Mouse (Mus musculus): ENCODE data around the gene Cat. TPM values are rescaled to one million over a fixed set of nuclear protein-coding genes. Genes with fewer than 3 reads are reported as not detected.

Cat gene
- polyA plus RNA-seq, 1 experiment from 2014 or later, result 96.6 TPM

- peaks cover 2 to 4% of the 10 kb centered on the region in 2 experiments; a peak in 2 of 4 replicates for H3K4me1 ChIP-seq (ENCODE audit: control insufficient read depth in 2 of 2, insufficient read depth in 2 of 2, low read length in 2 of 2)
- H3K27ac ChIP-seq (replicated peaks in 1 of 2; ENCODE audit: control insufficient read depth in 1 of 2, insufficient read depth in 1 of 2, low read depth in 2 of 2, low read length in 2 of 2), result no peak overlapping the region
- ATAC-seq (ENCODE audit: insufficient number of reproducible peaks, insufficient read depth, low FRiP score, low read depth), result no peak
- 88% methylated on average over 8 of the region's 8 CpGs for WGBS
- H3K4me2 ChIP-seq (ENCODE audit: low read length), result no peak overlapping the region
- peaks cover 28% of the 10 kb centered on the region for H3K36me3 ChIP-seq (ENCODE audit: control insufficient read depth, insufficient read depth, low read length)
- no peak overlapping the region for H3K4me3 ChIP-seq (ENCODE audit: control insufficient read depth in 1 of 2, insufficient read depth in 1 of 2, low read depth in 1 of 2, low read length in 2 of 2)
- no peaks in the 10 kb centered on the region for H3K27me3 ChIP-seq (ENCODE audit: control insufficient read depth, insufficient read depth, low read length)
- no peak overlapping the region for H3K9ac ChIP-seq (ENCODE audit: low read length)
- no peaks in the 10 kb centered on the region for H3K9me3 ChIP-seq (ENCODE audit: control insufficient read depth, low read length)
Measured at GRCm38 (mm10) chr2:103450267-103450666, 34.7 kb downstream of the Cat start.

- Histone ChIP-seq H3K36me3 (ENCODE audit: control insufficient read depth, insufficient read depth, low read length) (peaks cover 23% of the 10 kb centered on the region), H3K4me3 (ENCODE audit: control insufficient read depth in 1 of 2, insufficient read depth in 1 of 2, low read depth in 1 of 2, low read length in 2 of 2) (no peak overlapping the region), H3K27ac (replicated peaks in 1 of 2; ENCODE audit: control insufficient read depth in 1 of 2, insufficient read depth in 1 of 2, low read depth in 2 of 2, low read length in 2 of 2) (no peak overlapping the region), H3K9ac (ENCODE audit: low read length) (no peak overlapping the region), H3K27me3 (ENCODE audit: control insufficient read depth, insufficient read depth, low read length) (no peaks in the 10 kb centered on the region), H3K4me2 (ENCODE audit: low read length) (no peak overlapping the region), H3K9me3 (ENCODE audit: control insufficient read depth, low read length) (no peaks in the 10 kb centered on the region), H3K4me1 (ENCODE audit: control insufficient read depth in 2 of 2, insufficient read depth in 2 of 2, low read length in 2 of 2) (peaks cover 2 to 4% of the 10 kb centered on the region in 2 experiments; a peak in 2 of 4 replicates)
- WGBS, result 70% methylated on average over 7 of the region's 7 CpGs
- ATAC-seq (ENCODE audit: insufficient number of reproducible peaks, insufficient read depth, low FRiP score, low read depth), result no peak
Measured at GRCm38 (mm10) chr2:103449813-103450212, 35.1 kb downstream of the Cat start.

GRCm38 (mm10) chr2:103448947-103449560 lies 35.9 kb downstream of the Cat start:
- WGBS, result 37% methylated on average over 14 of the region's 14 CpGs
- peaks cover 2 to 4% of the 10 kb centered on the region in 2 experiments; a peak in 2 of 4 replicates for H3K4me1 ChIP-seq (ENCODE audit: control insufficient read depth in 2 of 2, insufficient read depth in 2 of 2, low read length in 2 of 2)
- no peak overlapping the region for H3K4me3 ChIP-seq (ENCODE audit: control insufficient read depth in 1 of 2, insufficient read depth in 1 of 2, low read depth in 1 of 2, low read length in 2 of 2)
- no peaks in the 10 kb centered on the region for H3K27me3 ChIP-seq (ENCODE audit: control insufficient read depth, insufficient read depth, low read length)
- ATAC-seq (ENCODE audit: insufficient number of reproducible peaks, insufficient read depth, low FRiP score, low read depth), result no peak
- no peak overlapping the region for H3K9ac ChIP-seq (ENCODE audit: low read length)
- no peak overlapping the region for H3K27ac ChIP-seq (replicated peaks in 1 of 2; ENCODE audit: control insufficient read depth in 1 of 2, insufficient read depth in 1 of 2, low read depth in 2 of 2, low read length in 2 of 2)
- no peaks in the 10 kb centered on the region for H3K9me3 ChIP-seq (ENCODE audit: control insufficient read depth, low read length)
- H3K36me3 ChIP-seq (ENCODE audit: control insufficient read depth, insufficient read depth, low read length), result peaks cover 15% of the 10 kb centered on the region
- peak overlapping the region; percentile 23; the same call in 1 of the 2 replicates for H3K4me2 ChIP-seq (ENCODE audit: low read length)

GRCm38 (mm10) chr2:103446326-103446725 lies 38.6 kb downstream of the Cat start:
- Histone ChIP-seq H3K27me3 (ENCODE audit: control insufficient read depth, insufficient read depth, low read length) (no peaks in the 10 kb centered on the region), H3K27ac (replicated peaks in 1 of 2; ENCODE audit: control insufficient read depth in 1 of 2, insufficient read depth in 1 of 2, low read depth in 2 of 2, low read length in 2 of 2) (no peak overlapping the region), H3K36me3 (ENCODE audit: control insufficient read depth, insufficient read depth, low read length) (no peaks in the 10 kb centered on the region), H3K9me3 (ENCODE audit: control insufficient read depth, low read length) (no peaks in the 10 kb centered on the region), H3K4me1 (ENCODE audit: control insufficient read depth in 2 of 2, insufficient read depth in 2 of 2, low read length in 2 of 2) (peaks cover 2 to 4% of the 10 kb centered on the region in 2 experiments; a peak in 2 of 4 replicates), H3K4me2 (ENCODE audit: low read length) (no peak overlapping the region), H3K9ac (ENCODE audit: low read length) (no peak overlapping the region), H3K4me3 (ENCODE audit: control insufficient read depth in 1 of 2, insufficient read depth in 1 of 2, low read depth in 1 of 2, low read length in 2 of 2) (no peak overlapping the region)
- WGBS, result 84% methylated on average over 6 of the region's 6 CpGs
- no peak for ATAC-seq (ENCODE audit: insufficient number of reproducible peaks, insufficient read depth, low FRiP score, low read depth)

- no peaks in the 10 kb centered on the region for H3K27me3 ChIP-seq (ENCODE audit: control insufficient read depth, insufficient read depth, low read length)
- no peak overlapping the region for H3K9ac ChIP-seq (ENCODE audit: low read length)
- H3K36me3 ChIP-seq (ENCODE audit: control insufficient read depth, insufficient read depth, low read length), result no peaks in the 10 kb centered on the region
- WGBS, result 53% methylated on average over 6 of the region's 6 CpGs
- H3K27ac ChIP-seq (replicated peaks in 1 of 2; ENCODE audit: control insufficient read depth in 1 of 2, insufficient read depth in 1 of 2, low read depth in 2 of 2, low read length in 2 of 2), result no peak overlapping the region
- no peak overlapping the region for H3K4me3 ChIP-seq (ENCODE audit: control insufficient read depth in 1 of 2, insufficient read depth in 1 of 2, low read depth in 1 of 2, low read length in 2 of 2)
- H3K9me3 ChIP-seq (ENCODE audit: control insufficient read depth, low read length), result no peaks in the 10 kb centered on the region
- no peak overlapping the region for H3K4me2 ChIP-seq (ENCODE audit: low read length)
- no peak for ATAC-seq (ENCODE audit: insufficient number of reproducible peaks, insufficient read depth, low FRiP score, low read depth)
- peaks cover 2 to 4% of the 10 kb centered on the region in 2 experiments; a peak in 2 of 4 replicates for H3K4me1 ChIP-seq (ENCODE audit: control insufficient read depth in 2 of 2, insufficient read depth in 2 of 2, low read length in 2 of 2)
Measured at GRCm38 (mm10) chr2:103445776-103446175, 39.2 kb downstream of the Cat start.

GRCm38 (mm10) chr2:103439710-103440109 lies 45.2 kb downstream of the Cat start:
- H3K4me2 ChIP-seq (ENCODE audit: low read length), result peak overlapping the region; percentile 49
- H3K27ac ChIP-seq (replicated peaks in 1 of 2; ENCODE audit: control insufficient read depth in 1 of 2, insufficient read depth in 1 of 2, low read depth in 2 of 2, low read length in 2 of 2), result no peak overlapping the region
- no peaks in the 10 kb centered on the region for H3K36me3 ChIP-seq (ENCODE audit: control insufficient read depth, insufficient read depth, low read length)
- peaks cover 6 to 14% of the 10 kb centered on the region in 2 experiments for H3K4me1 ChIP-seq (ENCODE audit: control insufficient read depth in 2 of 2, insufficient read depth in 2 of 2, low read length in 2 of 2)
- no peak overlapping the region for H3K4me3 ChIP-seq (ENCODE audit: control insufficient read depth in 1 of 2, insufficient read depth in 1 of 2, low read depth in 1 of 2, low read length in 2 of 2)
- no peaks in the 10 kb centered on the region for H3K27me3 ChIP-seq (ENCODE audit: control insufficient read depth, insufficient read depth, low read length)
- ATAC-seq (ENCODE audit: insufficient number of reproducible peaks, insufficient read depth, low FRiP score, low read depth), result no peak
- H3K9me3 ChIP-seq (ENCODE audit: control insufficient read depth, low read length), result no peaks in the 10 kb centered on the region
- H3K9ac ChIP-seq (ENCODE audit: low read length), result peak overlapping the region; percentile 44; the same call in 1 of the 2 replicates
- 2% methylated on average over 12 of the region's 12 CpGs for WGBS

- Histone ChIP-seq H3K4me2 (ENCODE audit: low read length) (peak overlapping the region; percentile 49; the same call in 1 of the 2 replicates), H3K27ac (replicated peaks in 1 of 2; ENCODE audit: control insufficient read depth in 1 of 2, insufficient read depth in 1 of 2, low read depth in 2 of 2, low read length in 2 of 2) (no peak overlapping the region), H3K4me1 (ENCODE audit: control insufficient read depth in 2 of 2, insufficient read depth in 2 of 2, low read length in 2 of 2) (peaks cover 6 to 14% of the 10 kb centered on the region in 2 experiments), H3K27me3 (ENCODE audit: control insufficient read depth, insufficient read depth, low read length) (no peaks in the 10 kb centered on the region), H3K4me3 (ENCODE audit: control insufficient read depth in 1 of 2, insufficient read depth in 1 of 2, low read depth in 1 of 2, low read length in 2 of 2) (no peak overlapping the region), H3K9me3 (ENCODE audit: control insufficient read depth, low read length) (no peaks in the 10 kb centered on the region), H3K36me3 (ENCODE audit: control insufficient read depth, insufficient read depth, low read length) (no peaks in the 10 kb centered on the region), H3K9ac (ENCODE audit: low read length) (no peak overlapping the region)
- WGBS, result 77% methylated on average over 11 of the region's 11 CpGs
- ATAC-seq (ENCODE audit: insufficient number of reproducible peaks, insufficient read depth, low FRiP score, low read depth), result no peak
Measured at GRCm38 (mm10) chr2:103439071-103439622, 45.8 kb downstream of the Cat start.
